Mouse (Mus musculus) kidney, adult 2 months (tissue): ENCODE measurements around the gene Fam160a1. TPM values are rescaled to one million over a fixed set of nuclear protein-coding genes. Genes with fewer than 3 reads are reported as not detected.

Source experiments
- DNase-seq: peaks from one replicate; pipeline ENCODE4 v3.0.0; 2021
- H3K27ac ChIP-seq: fragments of 200-500 bp; 2 replicates; pipeline ENCODE4 v1.5.1; 2012; ENCODE audit warnings: low read depth, low read length, control low read depth, inconsistent platforms; ENCODE audit not compliant: insufficient read depth
- H3K27me3 ChIP-seq: fragments of 200-500 bp; replicated peaks from 2 replicates; pipeline ENCODE4 v1.6.1; 2012; ENCODE audit warnings: mild to moderate bottlenecking, moderate library complexity, low read length, inconsistent platforms; ENCODE audit not compliant: control insufficient read depth, insufficient read depth
- H3K36me3 ChIP-seq: fragments of 200-500 bp; 2 replicates; pipeline ENCODE4 v1.6.1; 2012; ENCODE audit warnings: mild to moderate bottlenecking, moderate library complexity, low read length, inconsistent platforms; ENCODE audit not compliant: control insufficient read depth, insufficient read depth
- H3K4me1 ChIP-seq: fragments of 200-500 bp; 2 replicates; pipeline ENCODE4 v1.6.1; 2011; ENCODE audit warnings: low read length; ENCODE audit not compliant: control insufficient read depth, insufficient read depth
- H3K4me3 ChIP-seq: fragments of 200-500 bp; 2 replicates; pipeline ENCODE4 v1.5.1; 2011; ENCODE audit warnings: mild to moderate bottlenecking, low read depth, low read length, control low read depth; ENCODE audit not compliant: insufficient read depth
- CTCF ChIP-seq: fragments of 200-500 bp; conservative IDR thresholded peaks from 2 replicates; pipeline ENCODE4 v1.5.1; 2011; ENCODE audit warnings: low read depth, mild to moderate bottlenecking, control low read depth, low read length, moderate library complexity, mixed read lengths; ENCODE audit not compliant: insufficient read depth, insufficient read length
- POLR2A ChIP-seq: fragments of 200-500 bp; IDR thresholded peaks from one replicate; pipeline ENCODE4 v1.6.1; 2011; ENCODE audit warnings: low read depth, low read length, control low read depth
- WGBS: fragments of 180-500 bp; shearing (Covaris S2); methylation state at CpG from one replicate; pipeline ENCODE4 v1.1.7; 2018; 5-methylcytosine and 5-hydroxymethylcytosine counted together
- polyA plus RNA-seq: library from polyadenylated mRNA; depleted of rRNA; stranded (reverse); fragments of >200 nt; gene quantifications from 2 replicates; pipeline ENCODE4 v1.2.3, GENCODE M21; 2012

The Fam160a1 gene
- polyA plus RNA-seq, 1 experiment: 8.5 TPM

DNA sequence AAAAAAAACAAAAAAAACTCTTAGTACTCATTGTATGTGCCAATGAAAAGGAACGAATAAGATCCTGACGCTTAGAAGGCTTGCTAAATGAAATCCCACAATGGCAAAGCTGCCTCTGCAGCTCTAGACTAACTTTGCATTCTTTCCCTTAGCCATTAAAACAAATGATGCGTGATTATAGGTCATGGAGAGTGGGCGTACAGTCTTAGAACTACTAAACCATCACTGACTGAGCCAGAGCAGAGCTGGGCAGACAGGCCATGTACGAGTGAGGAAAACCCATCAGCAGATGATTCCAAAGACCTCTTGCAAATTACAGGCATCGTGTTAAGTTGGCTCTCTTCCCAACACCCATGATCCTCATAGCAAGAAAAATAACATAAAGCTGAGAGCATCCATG, 10.7 kb upstream of the Fam160a1 start:
- Histone ChIP-seq H3K27ac (peak overlapping the region; percentile 60; the same call in 1 of the 2 replicates), H3K4me1 (peaks cover 18% of the 10 kb centered on the region), H3K4me3 (no peak overlapping the region), H3K27me3 (no peaks in the 10 kb centered on the region), H3K36me3 (no peaks in the 10 kb centered on the region)
- WGBS: 36% methylated on average over 6 of the region's 6 CpGs
- TF ChIP-seq CTCF (no peak), POLR2A (no peak)
- DNase-seq: peak; percentile 48

GRCm38 (mm10) chr3:85827283-85827682, 10.2 kb upstream of the Fam160a1 start:
- Histone ChIP-seq H3K27ac (peak overlapping the region; percentile 85), H3K4me3 (no peak overlapping the region), H3K27me3 (no peaks in the 10 kb centered on the region), H3K36me3 (no peaks in the 10 kb centered on the region), H3K4me1 (peaks cover 14% of the 10 kb centered on the region)
- WGBS: 46% methylated on average over 4 of the region's 4 CpGs
- no peak for DNase-seq
- TF ChIP-seq POLR2A (no peak), CTCF (no peak)

DNA sequence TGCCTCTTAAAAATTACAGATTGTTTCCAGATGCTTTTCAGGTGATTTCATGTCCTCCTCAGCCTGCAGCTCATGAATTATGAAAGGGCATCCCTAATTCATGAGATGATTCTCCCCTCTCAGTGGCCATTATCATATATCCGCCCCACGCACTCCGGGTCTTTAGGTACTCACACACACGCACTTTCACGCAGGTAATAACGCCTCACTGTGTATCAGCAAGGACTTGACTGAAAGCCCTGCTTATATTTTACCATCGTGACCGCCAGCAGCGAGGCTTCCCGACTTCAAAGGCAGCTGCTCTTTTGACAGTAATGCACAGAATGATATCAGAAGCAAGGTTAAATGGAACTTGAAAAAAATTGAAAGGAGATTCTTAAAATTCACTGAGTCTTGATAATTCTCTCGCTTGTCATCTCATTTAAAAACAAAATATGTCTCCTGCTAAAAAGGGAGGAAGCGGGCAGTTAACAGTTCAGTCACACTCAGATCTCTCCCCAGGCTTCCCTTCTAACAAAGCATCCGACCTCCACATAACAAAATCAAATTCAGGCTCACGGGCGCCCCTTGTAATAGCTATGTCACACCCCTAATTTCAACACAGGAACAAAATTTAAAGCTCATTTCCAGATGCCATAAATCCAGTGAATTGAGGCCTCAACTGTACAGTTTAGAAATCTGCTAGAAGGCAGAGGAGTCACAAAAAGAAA, 3.9 kb upstream of the Fam160a1 start:
- TF ChIP-seq POLR2A: no peak
- TF ChIP-seq CTCF: no peak
- no peaks in the 10 kb centered on the region for H3K27me3 ChIP-seq
- H3K4me1 ChIP-seq: no peaks in the 10 kb centered on the region
- no peak overlapping the region for H3K4me3 ChIP-seq
- no peak for DNase-seq
- no peak overlapping the region for H3K27ac ChIP-seq
- no peaks in the 10 kb centered on the region for H3K36me3 ChIP-seq
- WGBS: 74% methylated on average over 15 of the region's 15 CpGs

- Histone ChIP-seq H3K4me3 (no peak overlapping the region), H3K36me3 (no peaks in the 10 kb centered on the region), H3K27ac (no peak overlapping the region), H3K27me3 (no peaks in the 10 kb centered on the region), H3K4me1 (no peaks in the 10 kb centered on the region)
- no peak for DNase-seq
- no peak for TF ChIP-seq POLR2A
- TF ChIP-seq CTCF: no peak
- 83% methylated on average over 3 of the region's 3 CpGs for WGBS
Observed at GRCm38 (mm10) chr3:85819319-85819718, 2.2 kb upstream of the Fam160a1 start.

DNA sequence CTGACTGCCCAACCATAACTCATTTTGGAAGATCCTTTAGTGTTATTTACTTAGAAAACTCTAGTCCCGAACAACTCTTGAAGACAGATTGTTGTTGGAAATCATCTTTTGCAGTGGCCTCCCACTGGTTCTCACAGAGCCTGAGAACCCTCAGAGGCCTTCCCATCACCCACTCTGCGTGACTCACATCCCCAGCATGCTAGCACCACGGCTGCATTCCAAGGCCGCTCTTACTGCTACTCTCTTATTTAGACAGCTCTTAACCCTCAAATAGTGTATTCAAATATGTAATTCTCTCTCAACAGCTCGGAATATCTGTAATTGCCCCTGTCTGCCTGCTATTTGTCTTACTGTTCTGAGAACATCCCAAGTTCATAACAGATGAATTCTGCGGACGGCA, 2.9 kb downstream of the Fam160a1 start:
- peak overlapping the region; percentile 59; the same call in 1 of the 2 replicates for H3K27ac ChIP-seq
- H3K27me3 ChIP-seq: no peaks in the 10 kb centered on the region
- peaks cover 7% of the 10 kb centered on the region for H3K4me1 ChIP-seq
- H3K4me3 ChIP-seq: no peak overlapping the region
- peak; percentile 50 for DNase-seq
- no peaks in the 10 kb centered on the region for H3K36me3 ChIP-seq
- WGBS: 63% methylated on average over 7 of the region's 7 CpGs
- no peak for TF ChIP-seq CTCF
- no peak for TF ChIP-seq POLR2A

- peak; percentile 65 for DNase-seq
- 52% methylated on average over 4 of the region's 4 CpGs for WGBS
- H3K4me3 ChIP-seq: no peak overlapping the region
- TF ChIP-seq POLR2A (no peak), CTCF (no peak)
- H3K27ac ChIP-seq: peak overlapping the region; percentile 63; the same call in 1 of the 2 replicates
- no peaks in the 10 kb centered on the region for H3K36me3 ChIP-seq
- no peaks in the 10 kb centered on the region for H3K27me3 ChIP-seq
- peaks cover 7% of the 10 kb centered on the region for H3K4me1 ChIP-seq
Observed at GRCm38 (mm10) chr3:85813101-85814014, 3.7 kb downstream of the Fam160a1 start.

DNA sequence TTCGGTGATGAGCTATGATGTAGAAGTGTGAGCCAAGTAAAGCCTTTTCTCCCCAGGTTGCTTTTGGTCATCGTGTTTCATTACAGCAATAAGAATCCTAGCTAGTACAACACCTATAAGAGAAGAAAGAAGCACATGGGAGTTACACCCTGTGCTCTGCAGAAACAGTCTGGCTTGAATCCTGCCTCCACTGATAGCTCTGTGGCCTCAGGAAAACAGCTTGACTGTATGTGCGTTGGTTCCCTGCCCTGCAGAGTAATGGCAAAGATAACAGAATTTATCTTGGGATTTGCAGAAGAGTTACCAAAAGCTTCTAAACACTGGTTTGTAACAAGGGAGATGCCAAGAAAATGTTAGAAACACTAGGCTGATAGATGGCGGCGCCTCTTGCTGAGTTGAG, 5.1 kb downstream of the Fam160a1 start:
- WGBS: 98% methylated on average over 5 of the region's 5 CpGs
- TF ChIP-seq CTCF: no peak
- no peak for TF ChIP-seq POLR2A
- no peak overlapping the region for H3K4me3 ChIP-seq
- H3K4me1 ChIP-seq: peaks cover 7% of the 10 kb centered on the region
- H3K36me3 ChIP-seq: no peaks in the 10 kb centered on the region
- no peaks in the 10 kb centered on the region for H3K27me3 ChIP-seq
- no peak overlapping the region for H3K27ac ChIP-seq
- DNase-seq: no peak
